Comparison of ENCODE assay signal across 10 mouse cellular contexts in the genomic region with DNA sequence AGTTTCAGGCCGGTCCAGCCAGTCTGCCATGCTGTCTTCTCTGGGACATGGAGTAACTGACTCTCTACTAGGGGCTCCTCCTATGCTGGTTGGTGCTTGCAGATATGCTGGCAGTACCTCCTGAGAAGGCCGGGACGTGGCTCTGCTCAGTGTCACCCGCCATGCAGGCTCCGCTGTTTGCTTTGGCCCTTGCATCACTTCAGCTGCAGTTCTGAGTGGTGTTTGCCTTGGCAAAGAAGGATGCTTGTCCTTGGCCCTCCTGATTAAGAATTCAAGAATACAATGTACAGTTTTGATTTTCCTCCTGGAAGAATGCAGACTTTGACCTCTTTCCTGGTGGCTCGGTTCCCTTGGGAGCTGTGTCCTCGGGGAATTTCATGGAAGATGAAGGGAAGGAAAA. TPM values are rescaled to one million over a fixed set of nuclear protein-coding genes. Genes with fewer than 3 reads are reported as not detected.
DNase-seq lines count a peak whose midpoint lies in the region; ATAC-seq and TF ChIP-seq lines count a peak whose summit lies in the region.
"Had no signal": no experiment of that assay in that cellular context is flagged by ENCODE, and none has a peak within 500 bp of the region (broad histone marks: within the 10 kb centered on the region; RNA-seq: fewer than 3 reads in every experiment).

No protein-coding gene starts in this region.

- no peak for TF ChIP-seq CTCF in hindbrain, postnatal 0 days (IDR thresholded peaks at IDR 0.05; ENCODE audit: low read depth)

- H3K4me2 ChIP-seq in kidney, embryonic 14.5 days (replicated peaks; ENCODE audit: low read depth, low read length) = no peak overlapping the region; the same call in 1 of the 2 replicates
- peak overlapping the region; percentile 10; the same call in 1 of the 2 replicates for H3K4me2 ChIP-seq in embryonic facial prominence, embryonic 14.5 days (ENCODE audit: low read depth, low read length)
- peak overlapping the region; percentile 73 for H3K4me2 ChIP-seq in hindbrain, postnatal 0 days (ENCODE audit: low read depth, low read length)

- H3K27me3 ChIP-seq in kidney, embryonic 14.5 days (ENCODE audit: control insufficient read depth, insufficient read depth, low read length) = no peaks in the 10 kb centered on the region
- no peaks in the 10 kb centered on the region for H3K27me3 ChIP-seq in embryonic facial prominence, embryonic 14.5 days (replicated peaks; ENCODE audit: control insufficient read depth, insufficient read depth, low read length)
- H3K27me3 ChIP-seq in hindbrain, postnatal 0 days (ENCODE audit: insufficient read depth, low read length) = no peaks in the 10 kb centered on the region

- no peaks in the 10 kb centered on the region for H3K9me3 ChIP-seq in kidney, embryonic 14.5 days (ENCODE audit: control insufficient read depth, low read length)
- H3K9me3 ChIP-seq in embryonic facial prominence, embryonic 14.5 days (ENCODE audit: control insufficient read depth, low read length) = no peaks in the 10 kb centered on the region
- no peaks in the 10 kb centered on the region for H3K9me3 ChIP-seq in hindbrain, postnatal 0 days (ENCODE audit: low read length)
- H3K9me3 ChIP-seq: G1E had no signal

- no peak overlapping the region for H3K9ac ChIP-seq in kidney, embryonic 14.5 days (ENCODE audit: low read depth, low read length)
- no peak overlapping the region for H3K9ac ChIP-seq in embryonic facial prominence, embryonic 14.5 days (ENCODE audit: low read depth, low read length)
- no peak overlapping the region for H3K9ac ChIP-seq in hindbrain, postnatal 0 days (replicated peaks; ENCODE audit: low read length)

- 75% methylated on average over 7 of the region's 7 CpGs for WGBS in kidney, embryonic 14.5 days
- WGBS in embryonic facial prominence, embryonic 14.5 days = 72% methylated on average over 7 of the region's 7 CpGs
- 72% methylated on average over 7 of the region's 7 CpGs for WGBS in hindbrain, postnatal 0 days

- ATAC-seq in kidney, embryonic 14.5 days (ENCODE audit: low FRiP score, low TSS enrichment) = no peak
- ATAC-seq in embryonic facial prominence, embryonic 14.5 days (ENCODE audit: low read depth) = no peak
- no peak for ATAC-seq in hindbrain, postnatal 0 days

- H3K4me3 ChIP-seq in kidney, embryonic 14.5 days (ENCODE audit: low read length) = no peak overlapping the region
- no peak overlapping the region for H3K4me3 ChIP-seq in embryonic facial prominence, embryonic 14.5 days (ENCODE audit: low read depth, low read length)
- 0 out of 2 replicates have a peak overlapping the region, but pooled peaks have one; percentile 80 for H3K4me3 ChIP-seq in hindbrain, postnatal 0 days (ENCODE audit: low read length)

- H3K36me3 ChIP-seq in kidney, embryonic 14.5 days (ENCODE audit: control insufficient read depth, insufficient read depth, low read length) = no peaks in the 10 kb centered on the region
- no peaks in the 10 kb centered on the region for H3K36me3 ChIP-seq in embryonic facial prominence, embryonic 14.5 days (ENCODE audit: control insufficient read depth, insufficient read depth, low read length)
- H3K36me3 ChIP-seq in hindbrain, postnatal 0 days (ENCODE audit: insufficient read depth, low read length) = no peaks in the 10 kb centered on the region
- H3K36me3 ChIP-seq: G1E had no signal

- DNase-seq in kidney, adult 11 months = peak; percentile 68
- DNase-seq in embryonic facial prominence, embryonic 14.5 days (ENCODE audit: low spot score) = peak; percentile 59
- DNase-seq in hindbrain, postnatal 0 days (ENCODE audit: low spot score) = no peak
- DNase-seq in lung, postnatal 36 days = peak; percentile 90
- DNase-seq in cerebellum, adult 11 months = no peak
- no peak for DNase-seq in layer of hippocampus, postnatal 10 days (ENCODE audit: low spot score in 2 of 2)
- DNase-seq in frontal cortex, postnatal 10 days (ENCODE audit: low spot score in 2 of 2) = no peak
- DNase-seq: cerebellum, adult 9-10 months had no signal

- peaks cover 42% of the 10 kb centered on the region for H3K4me1 ChIP-seq in kidney, embryonic 14.5 days (ENCODE audit: control insufficient read depth, insufficient read depth, low read length)
- peaks cover 34% of the 10 kb centered on the region for H3K4me1 ChIP-seq in embryonic facial prominence, embryonic 14.5 days (ENCODE audit: control insufficient read depth, insufficient read depth, low read length)
- peaks cover 42% of the 10 kb centered on the region for H3K4me1 ChIP-seq in hindbrain, postnatal 0 days (ENCODE audit: insufficient read depth, low read length)

- H3K27ac ChIP-seq in kidney, embryonic 14.5 days (ENCODE audit: low read depth, low read length) = no peak overlapping the region
- no peak overlapping the region for H3K27ac ChIP-seq in embryonic facial prominence, embryonic 14.5 days (replicated peaks; ENCODE audit: low read depth, low read length)
- no peak overlapping the region for H3K27ac ChIP-seq in hindbrain, postnatal 0 days

RNA-seq across cellular contexts. Expression of a gene that starts 2.8 kb away (rescaled TPM):
- 15.7 and 18.2 TPM in 2 replicates for polyA plus RNA-seq in kidney, embryonic 14.5 days (2014; fragmentation: Nextera tagmentation; extraction: Ambion mirVana)
- 22.1 and 26.5 TPM in 2 replicates for polyA plus RNA-seq in embryonic facial prominence, embryonic 14.5 days (2014; fragmentation: Nextera tagmentation; extraction: Ambion mirVana)
- total RNA-seq in hindbrain, postnatal 0 days (2014; rRNA removed) = 45.9 and 62.4 TPM in 2 replicates
- 30.8 and 31.5 TPM in 2 replicates for polyA plus RNA-seq in hindbrain, postnatal 0 days (2015; fragmentation: Nextera tagmentation; extraction: Ambion mirVana)
- total RNA-seq in layer of hippocampus, postnatal 10 days (2021) = 100 to 1,000 TPM in 1 of 2 experiments, 10 to 100 TPM in 1; 96.2 to 102 TPM

RNA-seq across cellular contexts. Expression of a gene that starts 32.1 kb away (rescaled TPM):
- polyA plus RNA-seq in kidney, embryonic 14.5 days (2014; fragmentation: Nextera tagmentation; extraction: Ambion mirVana) = 87.1 and 94.0 TPM in 2 replicates
- 77.9 and 89.3 TPM in 2 replicates for polyA plus RNA-seq in embryonic facial prominence, embryonic 14.5 days (2014; fragmentation: Nextera tagmentation; extraction: Ambion mirVana)
- 102 and 117 TPM in 2 replicates for total RNA-seq in hindbrain, postnatal 0 days (2014; rRNA removed)
- 115 and 118 TPM in 2 replicates for polyA plus RNA-seq in hindbrain, postnatal 0 days (2015; fragmentation: Nextera tagmentation; extraction: Ambion mirVana)
- 10 to 100 TPM; 43.0 to 44.5 TPM for total RNA-seq in layer of hippocampus, postnatal 10 days (2021)

Comparison
In these comparisons a context has a peak if more than half of its experiments do, and no peak if none do; other contexts are left out.
1. DNase-seq: peak in kidney, adult 11 months (single experiment), embryonic facial prominence, embryonic 14.5 days (single experiment) and lung, postnatal 36 days (single experiment); none in hindbrain, postnatal 0 days (single experiment), cerebellum, adult 11 months (single experiment), layer of hippocampus, postnatal 10 days (0 of 2) and frontal cortex, postnatal 10 days (0 of 2).